8 mouse cellular contexts compared by ENCODE assay signal in the genomic region with DNA sequence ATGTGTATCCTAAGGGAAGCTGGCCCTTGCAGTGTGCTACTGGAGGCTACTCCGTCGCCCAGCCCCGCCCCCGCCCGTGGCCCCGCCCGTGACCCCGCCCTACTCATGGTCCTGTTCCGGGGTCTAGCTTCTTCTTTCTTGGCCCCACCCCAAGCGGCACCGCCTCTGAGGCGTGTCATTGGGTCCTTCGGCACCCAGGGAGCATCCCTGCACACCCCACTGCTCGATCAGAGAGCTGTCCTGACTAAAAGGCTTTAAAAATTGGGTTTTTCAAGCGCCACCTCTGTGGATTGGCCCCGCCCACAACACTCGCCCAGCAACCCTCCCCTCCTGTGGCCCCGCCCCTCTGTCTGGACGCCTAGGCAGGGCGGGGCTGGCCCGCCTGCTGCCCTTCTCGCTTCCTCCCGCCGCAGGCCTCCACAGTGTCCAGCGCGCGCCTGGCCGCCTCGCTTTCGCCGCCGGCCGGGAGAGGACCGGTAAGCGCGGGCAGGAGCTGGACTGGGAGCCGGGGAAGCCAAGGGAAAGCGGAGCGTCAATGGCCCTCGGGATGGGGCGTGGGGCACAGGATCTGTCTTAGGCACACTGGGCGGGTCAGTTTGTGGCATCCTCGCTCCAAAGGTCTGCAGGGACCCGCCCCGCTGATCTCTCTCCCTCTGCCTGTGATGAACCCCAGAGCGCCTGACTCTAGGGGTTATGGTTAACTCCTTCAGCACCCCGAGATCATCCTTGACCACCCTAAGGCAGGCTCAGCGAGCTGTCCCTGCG. TPM values are rescaled to one million over a fixed set of nuclear protein-coding genes. Genes with fewer than 3 reads are reported as not detected.
DNase-seq lines count a peak whose midpoint lies in the region; ATAC-seq and TF ChIP-seq lines count a peak whose summit lies in the region.

A gene (plus strand): TSS at position 193 of the 765 bp plus-strand sequence.

- H3K4me2 ChIP-seq in hindbrain, embryonic 14.5 days (replicated peaks) = peak within 1 kb of the TSS; percentile 79

- no peaks in the 10 kb centered on the region for H3K36me3 ChIP-seq in hindbrain, embryonic 14.5 days (replicated peaks; ENCODE audit: control insufficient read depth, insufficient read depth)

- no peaks in the 10 kb centered on the region for H3K27me3 ChIP-seq in Patski
- no peaks in the 10 kb centered on the region for H3K27me3 ChIP-seq in hindbrain, embryonic 14.5 days (ENCODE audit: control insufficient read depth, insufficient read depth, low read length)

- H3K9ac ChIP-seq in hindbrain, embryonic 14.5 days = peak within 1 kb of the TSS; percentile 64

- POLR2A ChIA-PET in Patski (lab: Charles Lee) = no interaction called here

- peak; percentile 70 for ATAC-seq in Patski
- ATAC-seq in hindbrain, embryonic 14.5 days (ENCODE audit: low FRiP score) = peak; percentile 90

- TF ChIP-seq CTCF in Patski (IDR thresholded peaks at IDR 0.05) = no peak

- CTCF ChIA-PET in Patski (lab: Charles Lee) = interaction anchor here (0.9 to 4.6 kb wide), 6 partner anchors 9 to 170 kb away, joined by 3 to 31 read pairs (median 10); no protein-coding TSS in a partner anchor

- H3K9me3 ChIP-seq in hindbrain, embryonic 14.5 days (ENCODE audit: control insufficient read depth, low read length) = no peaks in the 10 kb centered on the region

- DNase-seq in Patski (ENCODE audit: low read depth, low spot score) = peak; percentile 54
- peak; percentile 90 to 92 for DNase-seq in cerebellum, postnatal 14 days
- peak; percentile 65 to 75 for DNase-seq in frontal cortex, postnatal 25 days (ENCODE audit: low spot score in 2 of 2)
- peak; percentile 80 for DNase-seq in hindbrain, embryonic 14.5 days (ENCODE audit: low spot score)
- DNase-seq in left cerebral cortex, adult 11 months (ENCODE audit: low spot score) = peak; percentile 80
- peak; percentile 95 for DNase-seq in lung, postnatal 4 days
- peak; percentile 78 for DNase-seq in retina, postnatal 7 days (ENCODE audit: low read depth, low spot score)
- DNase-seq in urinary bladder, adult 2 months (ENCODE audit: low spot score) = peak; percentile 81

- in situ Hi-C loops in Patski (cut with MboI; ENCODE audit: low pct_unique_long_range_greater_than_20kb) = no loop called here

- H3K4me3 ChIP-seq in hindbrain, embryonic 14.5 days (replicated peaks; ENCODE audit: low read length) = peak within 1 kb of the TSS; percentile 54

- H3K27ac ChIP-seq in hindbrain, embryonic 14.5 days = no peak within 1 kb of the TSS

- peaks cover 11% of the 10 kb centered on the region; the same call in 1 of the 2 replicates for H3K4me1 ChIP-seq in hindbrain, embryonic 14.5 days (replicated peaks; ENCODE audit: control insufficient read depth, insufficient read depth, low read length)

- 2% methylated on average over 49 of the region's 49 CpGs for WGBS in hindbrain, embryonic 14.5 days

RNA-seq across cellular contexts. Expression of the gene that starts here (rescaled TPM):
- polyA plus RNA-seq in Patski (2021) = 9.1 TPM
- 6.9 and 7.8 TPM in 2 replicates for polyA plus RNA-seq in hindbrain, embryonic 14.5 days (2014; fragmentation: Nextera tagmentation; extraction: Ambion mirVana)
- polyA plus RNA-seq in urinary bladder, adult 2 months (2012; rRNA removed) = 6.9 and 9.0 TPM in 2 replicates
